Mouse (Mus musculus) MEL (cell line): ENCODE results near the gene Gm17190.
"Not testable (repeated sequence)": the region's sequence is repeated elsewhere in the genome, so short reads cannot be mapped to it uniquely, and the experiment has no call there.

ENCODE experiments used
- CHD1 ChIP-seq: IDR thresholded peaks from 2 replicates; pipeline ENCODE4 v1.6.1; 2012; ENCODE audit warnings: low read depth, mild to moderate bottlenecking, inconsistent platforms, low read length, improper control_type of control experiment
- CHD2 ChIP-seq: IDR thresholded peaks from 2 replicates; pipeline ENCODE4 v1.6.1; 2011; ENCODE audit warnings: low read length, improper control_type of control experiment
- CTCF ChIP-seq, 3 experiments: IDR thresholded peaks in 2 of 3; conservative IDR thresholded peaks in 1 of 3; 2 replicates each; pipeline ENCODE4 v1.5.1; 2011 to 2012; ENCODE audit warnings: low read length in 3 of 3, low read depth in 2 of 3, mild to moderate bottlenecking in 2 of 3, improper control_type of control experiment in 1 of 3, inconsistent platforms in 1 of 3, mixed read lengths in 1 of 3, moderate library complexity in 1 of 3; ENCODE audit not compliant: control insufficient read depth in 1 of 3, insufficient read depth in 1 of 3, poor library complexity in 1 of 3, severe bottlenecking in 1 of 3
- GATA1 ChIP-seq: IDR thresholded peaks from 2 replicates; pipeline ENCODE4 v1.6.1; 2011; ENCODE audit warnings: low read depth, low read length, improper control_type of control experiment
- MAX ChIP-seq: IDR thresholded peaks from 2 replicates; pipeline ENCODE4 v1.6.1; 2011; ENCODE audit warnings: low read length, improper control_type of control experiment
- NRF1 ChIP-seq: IDR thresholded peaks from 2 replicates; pipeline ENCODE4 v1.6.1; 2014; ENCODE audit warnings: low read depth, mild to moderate bottlenecking, inconsistent platforms, low read length, improper control_type of control experiment, moderate library complexity; ENCODE audit not compliant: poor library complexity, insufficient read depth, severe bottlenecking
- POLR2A ChIP-seq, 2 experiments: IDR thresholded peaks; 2 replicates each; pipeline ENCODE4 v1.6.1; 2011 to 2012; ENCODE audit warnings: low read length in 2 of 2, mild to moderate bottlenecking in 2 of 2, control low read depth in 1 of 2, improper control_type of control experiment in 1 of 2, low read depth in 1 of 2, moderate library complexity in 1 of 2; ENCODE audit not compliant: control insufficient read depth in 1 of 2, insufficient read depth in 1 of 2, poor library complexity in 1 of 2
- POLR2AphosphoS2 ChIP-seq: IDR thresholded peaks from 2 replicates; pipeline ENCODE4 v1.6.1; 2011; ENCODE audit warnings: low read length, improper control_type of control experiment
- POLR2AphosphoS5 ChIP-seq: IDR thresholded peaks from 2 replicates; pipeline ENCODE4 v1.6.1; 2012; ENCODE audit warnings: low read depth, borderline replicate concordance, mild to moderate bottlenecking, inconsistent platforms, low read length, moderate library complexity, mixed read lengths
- TCF12 ChIP-seq: IDR thresholded peaks from 2 replicates; pipeline ENCODE4 v1.6.1; 2014; ENCODE audit warnings: low read depth, mild to moderate bottlenecking, inconsistent platforms, low read length, improper control_type of control experiment, moderate library complexity
- UBTF ChIP-seq: IDR thresholded peaks from 2 replicates; pipeline ENCODE4 v1.6.1; 2012; ENCODE audit warnings: low read depth, mild to moderate bottlenecking, inconsistent platforms, low read length, improper control_type of control experiment, moderate library complexity, borderline replicate concordance; ENCODE audit not compliant: insufficient read depth
- USF1 ChIP-seq: IDR thresholded peaks from 2 replicates; pipeline ENCODE4 v1.6.1; 2014; ENCODE audit warnings: low read depth, mild to moderate bottlenecking, inconsistent platforms, low read length, improper control_type of control experiment, moderate library complexity

- not testable (repeated sequence) for TF ChIP-seq NRF1; CTCF (IDR thresholded peaks at IDR 0.05 in 2 of 3, conservative IDR thresholded peaks at IDR 0.05 in 1 of 3; ENCODE audit: control insufficient read depth in 1 of 3, insufficient read depth in 1 of 3, low read depth in 2 of 3, low read length in 3 of 3, poor library complexity in 1 of 3, severe bottlenecking in 1 of 3); TCF12; CHD1; POLR2A (IDR thresholded peaks at IDR 0.05; ENCODE audit: control insufficient read depth in 1 of 2, insufficient read depth in 1 of 2, low read depth in 1 of 2, low read length in 2 of 2, poor library complexity in 1 of 2); POLR2AphosphoS5; USF1; POLR2AphosphoS2; GATA1; UBTF; CHD2; MAX
These were observed at the start of gene Gm17190 for GRCm38 (mm10) chr13:96081754-96082153.
